Mouse (Mus musculus) liver, embryonic 12.5 days (tissue): ENCODE results near the gene Slc27a3. TPM values are rescaled to one million over a fixed set of nuclear protein-coding genes. Genes with fewer than 3 reads are reported as not detected.
A peak's percentile ranks its signal among the peaks of the same experiment; 100 is the strongest.
"Not testable (repeated sequence)": the region's sequence is repeated elsewhere in the genome, so short reads cannot be mapped to it uniquely, and the experiment has no call there.

Source experiments
- ATAC-seq: fragments of 200-750 bp; cut with Nextera tagmentation; 2 replicates; pipeline ENCODE4 v1.8.0; 2017; ENCODE audit warnings: moderate number of reproducible peaks, mild to moderate bottlenecking, moderate library complexity
- H3K27ac ChIP-seq: fragments of 300-500 bp; sonication (generic); 2 replicates; pipeline ENCODE4 v1.5.1; 2016; ENCODE audit warnings: mild to moderate bottlenecking
- H3K27me3 ChIP-seq: fragments of 300-500 bp; sonication (generic); replicated peaks from 2 replicates; pipeline ENCODE4 v1.6.1; 2016; ENCODE audit warnings: mild to moderate bottlenecking, moderate library complexity
- H3K36me3 ChIP-seq: fragments of 300-500 bp; sonication (generic); 2 replicates; pipeline ENCODE4 v1.6.1; 2016; ENCODE audit warnings: mild to moderate bottlenecking, moderate library complexity
- H3K4me1 ChIP-seq: fragments of 300-500 bp; sonication (generic); 2 replicates; pipeline ENCODE4 v1.6.1; 2016
- H3K4me2 ChIP-seq: fragments of 300-500 bp; sonication (generic); 2 replicates; pipeline ENCODE4 v1.6.1; 2016; ENCODE audit warnings: mild to moderate bottlenecking, moderate library complexity
- H3K4me3 ChIP-seq: fragments of 300-500 bp; sonication (generic); 2 replicates; pipeline ENCODE4 v1.5.1; 2016; ENCODE audit warnings: mild to moderate bottlenecking, moderate library complexity
- H3K9ac ChIP-seq: fragments of 300-500 bp; sonication (generic); 2 replicates; pipeline ENCODE4 v1.6.1; 2016; ENCODE audit warnings: mild to moderate bottlenecking, moderate library complexity
- H3K9me3 ChIP-seq: fragments of 300-500 bp; sonication (generic); replicated peaks from 2 replicates; pipeline ENCODE4 v1.6.1; 2016; ENCODE audit warnings: mild to moderate bottlenecking, moderate library complexity
- WGBS: fragments of 180-500 bp; shearing (Covaris S2); methylation state at CpG from one replicate; pipeline ENCODE4 v1.1.7; 2016; ENCODE audit not compliant: insufficient replicate concordance; 5-methylcytosine and 5-hydroxymethylcytosine counted together
- polyA plus RNA-seq: library from polyadenylated mRNA; unstranded; fragments of >200 nt; fragmentation: Nextera tagmentation; extraction: Ambion mirVana; gene quantifications from 2 replicates; pipeline ENCODE4 v1.2.1, GENCODE M21; 2016

Gene Slc27a3
- polyA plus RNA-seq, 1 experiment from 2014 or later = 4.1 TPM

- WGBS = 25% methylated on average over 4 of the region's 4 CpGs
- H3K4me1 ChIP-seq = peaks cover 6% of the 10 kb centered on the region; the same call in 1 of the 2 replicates
- ATAC-seq = peak; percentile 46; the same call in 1 of the 2 replicates
Observed at GRCm38 (mm10) chr3:90373432-90374028, 16.2 kb downstream of the Slc27a3 start.

GRCm38 (mm10) chr3:90372817-90373216 lies 16.9 kb downstream of the Slc27a3 start:
- 45% methylated on average over 5 of the region's 5 CpGs for whole genome bisulfite sequencing
- no peak overlapping the region for H3K4me2 ChIP-seq
- ATAC-seq = no peak; the same call in 1 of the 2 replicates
- no peak overlapping the region for H3K27ac ChIP-seq
- H3K4me3 ChIP-seq = no peak overlapping the region
- no peak overlapping the region for H3K9ac ChIP-seq
- H3K36me3 ChIP-seq = no peaks in the 10 kb centered on the region
- H3K4me1 ChIP-seq = peaks cover 6% of the 10 kb centered on the region; the same call in 1 of the 2 replicates
- no peaks in the 10 kb centered on the region for H3K27me3 ChIP-seq
- H3K9me3 ChIP-seq = no peaks in the 10 kb centered on the region

More at GRCm38 (mm10) chr3:90373432-90374028, 16.2 kb downstream of the Slc27a3 start:
- Histone ChIP-seq H3K27me3 (no peaks in the 10 kb centered on the region), H3K9me3 (no peaks in the 10 kb centered on the region), H3K4me2 (no peak overlapping the region), H3K36me3 (no peaks in the 10 kb centered on the region), H3K4me3 (no peak overlapping the region), H3K27ac (no peak overlapping the region), H3K9ac (no peak overlapping the region)

DNA sequence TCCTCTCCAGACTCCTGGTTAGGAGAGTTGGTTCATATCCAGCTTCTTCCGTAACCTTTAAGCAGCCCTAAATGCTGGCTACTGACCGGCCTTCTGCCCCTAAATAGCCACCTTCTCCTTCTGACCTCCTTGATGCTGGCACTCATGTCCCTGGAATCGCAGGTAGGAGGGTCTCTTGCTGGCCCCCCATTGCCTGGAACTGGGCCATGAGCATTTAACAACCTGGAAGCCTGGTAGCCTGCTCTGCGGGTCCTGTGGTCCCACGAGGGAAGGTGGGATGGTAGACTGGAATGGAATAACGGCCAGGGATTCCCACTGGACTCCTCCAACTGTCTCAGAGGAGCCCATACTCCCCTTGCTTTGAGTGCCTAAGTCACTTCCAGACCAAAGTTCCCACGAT lies 17.9 kb downstream of the Slc27a3 start:
- no peaks in the 10 kb centered on the region for H3K9me3 ChIP-seq
- peaks cover 11% of the 10 kb centered on the region for H3K4me1 ChIP-seq
- ATAC-seq = no peak
- no peak overlapping the region for H3K4me2 ChIP-seq
- no peaks in the 10 kb centered on the region for H3K36me3 ChIP-seq
- H3K27ac ChIP-seq = no peak overlapping the region
- no peak overlapping the region for H3K4me3 ChIP-seq
- H3K27me3 ChIP-seq = no peaks in the 10 kb centered on the region
- H3K9ac ChIP-seq = no peak overlapping the region
- WGBS = 67% methylated on average over 7 of the region's 7 CpGs

- 39% methylated on average over 2 of the region's 2 CpGs for WGBS
- H3K4me2 ChIP-seq = no peak overlapping the region
- H3K27ac ChIP-seq = no peak overlapping the region
- H3K27me3 ChIP-seq = no peaks in the 10 kb centered on the region
- no peaks in the 10 kb centered on the region for H3K9me3 ChIP-seq
- no peak overlapping the region for H3K9ac ChIP-seq
- no peaks in the 10 kb centered on the region for H3K36me3 ChIP-seq
- H3K4me1 ChIP-seq = peaks cover 16% of the 10 kb centered on the region
- no peak for ATAC-seq
- H3K4me3 ChIP-seq = no peak overlapping the region
Observed at GRCm38 (mm10) chr3:90369041-90369440, 20.7 kb downstream of the Slc27a3 start.

- Histone ChIP-seq H3K4me2 (no peak overlapping the region), H3K27ac (no peak overlapping the region), H3K36me3 (peaks cover 9% of the 10 kb centered on the region), H3K4me3 (no peak overlapping the region), H3K9ac (no peak overlapping the region), H3K9me3 (no peaks in the 10 kb centered on the region), H3K4me1 (peaks cover 25% of the 10 kb centered on the region), H3K27me3 (no peaks in the 10 kb centered on the region)
- 67% methylated on average over 5 of the region's 5 CpGs for WGBS
- ATAC-seq = peak; percentile 64
Observed at GRCm38 (mm10) chr3:90367001-90367632, 22.6 kb downstream of the Slc27a3 start.

DNA sequence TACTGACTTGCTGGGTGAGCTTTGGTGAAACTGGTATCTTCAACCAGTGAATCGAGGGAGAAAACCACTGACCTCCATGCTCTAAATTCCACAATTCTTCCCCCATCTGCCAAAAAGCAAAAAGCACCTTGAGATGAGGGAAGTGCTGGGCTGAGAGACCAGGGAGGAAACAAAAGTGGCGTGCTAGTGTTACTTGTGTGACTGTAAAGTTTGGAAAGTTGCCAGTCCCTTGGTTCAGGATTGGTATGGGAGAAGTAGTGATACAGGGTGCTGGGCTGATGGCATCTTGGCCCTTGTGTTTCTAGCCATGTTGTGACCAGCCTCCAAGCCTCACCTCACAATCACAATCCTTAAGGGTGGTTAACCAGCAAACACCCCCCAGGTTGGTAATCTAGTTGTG lies 27.4 kb downstream of the Slc27a3 start:
- H3K4me2 ChIP-seq = no peak overlapping the region
- no peaks in the 10 kb centered on the region for H3K9me3 ChIP-seq
- WGBS = 75% methylated on average over 2 of the region's 2 CpGs
- H3K4me3 ChIP-seq = no peak overlapping the region
- H3K27ac ChIP-seq = no peak overlapping the region
- peaks cover 50% of the 10 kb centered on the region for H3K36me3 ChIP-seq
- H3K9ac ChIP-seq = no peak overlapping the region
- H3K27me3 ChIP-seq = no peaks in the 10 kb centered on the region
- no peak for ATAC-seq
- H3K4me1 ChIP-seq = peaks cover 24% of the 10 kb centered on the region

- WGBS = 78% methylated on average over 4 of the region's 4 CpGs
Observed at GRCm38 (mm10) chr3:90361476-90361875, 28.3 kb downstream of the Slc27a3 start.

DNA sequence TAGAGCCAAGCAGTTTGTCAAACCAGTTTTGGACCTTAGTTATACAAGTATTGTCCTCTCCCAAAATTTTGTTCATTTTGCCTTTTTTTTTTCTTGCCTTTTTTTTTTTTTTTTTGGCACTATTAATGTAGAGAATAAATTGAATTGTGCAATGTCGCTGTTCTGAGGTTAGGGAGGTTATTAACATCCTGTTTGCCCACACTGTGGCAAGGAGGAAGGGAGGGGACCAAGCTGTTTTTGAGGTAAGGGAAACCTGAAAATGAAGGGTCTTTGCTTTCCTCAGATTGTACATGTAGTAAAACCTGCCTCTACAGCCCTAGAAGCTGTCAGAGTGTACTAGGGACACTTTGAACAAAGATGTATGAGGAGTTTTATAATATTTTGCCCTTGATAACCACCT lies 30.5 kb downstream of the Slc27a3 start:
- H3K36me3 ChIP-seq = peaks cover 81% of the 10 kb centered on the region
- WGBS = 75% methylated on average over 1 of the region's 1 CpGs

More at GRCm38 (mm10) chr3:90361476-90361875, 28.3 kb downstream of the Slc27a3 start:
- Histone ChIP-seq H3K4me1 (peaks cover 16% of the 10 kb centered on the region), H3K36me3 (peaks cover 59% of the 10 kb centered on the region), H3K9ac (no peak overlapping the region), H3K4me2 (no peak overlapping the region), H3K27me3 (no peaks in the 10 kb centered on the region), H3K27ac (no peak overlapping the region), H3K9me3 (no peaks in the 10 kb centered on the region), H3K4me3 (no peak overlapping the region)
- no peak for ATAC-seq

DNA sequence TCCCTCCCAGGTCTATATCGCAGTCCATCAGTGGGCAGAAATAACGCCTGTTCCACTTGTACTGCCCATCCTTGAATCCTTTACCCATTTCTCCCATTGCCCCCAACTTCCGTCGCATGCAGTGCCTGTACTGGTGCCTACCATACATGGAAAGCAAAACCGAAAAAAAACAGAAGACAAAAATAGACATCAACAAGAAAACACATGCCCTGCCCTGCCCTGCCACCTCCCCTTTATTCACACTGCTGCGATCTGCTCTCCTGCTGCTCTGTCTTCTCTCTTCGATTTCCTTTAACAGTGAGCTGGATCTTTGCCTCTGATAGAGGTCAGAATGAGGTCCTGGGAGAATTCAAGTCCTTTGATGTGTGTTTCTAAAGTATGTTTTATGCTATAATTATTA lies 31.8 kb downstream of the Slc27a3 start:
- Histone ChIP-seq H3K27me3 (no peaks in the 10 kb centered on the region), H3K27ac (no peak overlapping the region), H3K4me1 (no peaks in the 10 kb centered on the region), H3K36me3 (peaks cover 91% of the 10 kb centered on the region), H3K9me3 (no peaks in the 10 kb centered on the region), H3K4me2 (no peak overlapping the region), H3K9ac (no peak overlapping the region), H3K4me3 (no peak overlapping the region)
- 84% methylated on average over 7 of the region's 7 CpGs for WGBS
- ATAC-seq = no peak

More for the DNA sequence above, 30.5 kb downstream of the Slc27a3 start:
- Histone ChIP-seq H3K27me3 (no peaks in the 10 kb centered on the region), H3K9me3 (no peaks in the 10 kb centered on the region), H3K9ac (no peak overlapping the region), H3K27ac (no peak overlapping the region), H3K4me3 (no peak overlapping the region), H3K4me2 (no peak overlapping the region), H3K4me1 (peaks cover 11% of the 10 kb centered on the region)
- ATAC-seq = no peak

GRCm38 (mm10) chr3:90347847-90348246 lies 41.9 kb downstream of the Slc27a3 start:
- Histone ChIP-seq H3K4me3 (no peak overlapping the region), H3K4me2 (no peak overlapping the region), H3K9me3 (no peaks in the 10 kb centered on the region), H3K4me1 (no peaks in the 10 kb centered on the region), H3K27me3 (no peaks in the 10 kb centered on the region), H3K27ac (no peak overlapping the region), H3K36me3 (peaks cover 71% of the 10 kb centered on the region), H3K9ac (no peak overlapping the region)
- ATAC-seq = no peak
- WGBS = 97% methylated on average over 4 of the region's 4 CpGs

GRCm38 (mm10) chr3:90342853-90343252 lies 46.9 kb downstream of the Slc27a3 start:
- H3K4me1 ChIP-seq = peaks cover 26% of the 10 kb centered on the region
- not testable (repeated sequence) for H3K4me2 ChIP-seq, ATAC-seq, H3K4me3 ChIP-seq, H3K9ac ChIP-seq, H3K9me3 ChIP-seq, H3K27ac ChIP-seq, H3K27me3 ChIP-seq
- H3K36me3 ChIP-seq = peaks cover 45% of the 10 kb centered on the region
- 62% methylated on average over 2 of the region's 2 CpGs for WGBS

DNA sequence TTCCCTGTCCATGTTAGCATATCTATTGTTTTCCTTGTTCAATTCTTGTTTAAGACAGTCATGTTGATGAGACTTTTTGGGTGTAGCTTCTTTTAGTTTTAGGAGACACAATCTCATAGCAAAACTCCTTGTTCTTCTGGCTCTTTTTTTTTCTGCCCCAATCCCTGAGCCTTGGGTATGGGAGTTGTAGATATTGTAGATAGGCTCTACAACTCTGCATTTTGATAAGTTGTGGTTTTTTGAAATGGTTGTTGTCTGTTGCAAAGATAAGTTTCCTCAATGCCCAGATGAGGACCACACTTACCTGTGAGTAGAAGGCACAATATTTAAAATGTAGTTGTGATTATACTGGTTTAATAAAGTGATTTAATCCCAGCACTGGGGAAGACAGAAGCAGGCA lies 49.6 kb downstream of the Slc27a3 start:
- Histone ChIP-seq H3K36me3 (peaks cover 24% of the 10 kb centered on the region), H3K9ac (no peak overlapping the region), H3K4me2 (no peak overlapping the region), H3K9me3 (no peaks in the 10 kb centered on the region), H3K27ac (no peak overlapping the region), H3K4me3 (no peak overlapping the region), H3K27me3 (no peaks in the 10 kb centered on the region), H3K4me1 (peaks cover 30% of the 10 kb centered on the region)
- ATAC-seq = no peak
